Mouse (Mus musculus) lung, postnatal 0 days (tissue): Measurements from ENCODE around the gene Olfr324. TPM values are rescaled to one million over a fixed set of nuclear protein-coding genes. Genes with fewer than 3 reads are reported as not detected.

Experiments
- ATAC-seq: fragments of 200-750 bp; cut with Nextera tagmentation; 2 replicates; pipeline ENCODE4 v1.8.0; 2017; ENCODE audit warnings: moderate library complexity
- DNase-seq: peaks from one replicate; pipeline ENCODE4 v3.0.0-alpha.2; 2016; ENCODE audit warnings: low spot score
- H3K27ac ChIP-seq: fragments of 300-500 bp; sonication (generic); 2 replicates; pipeline ENCODE4 v1.5.1; 2014; ENCODE audit warnings: antibody characterized with exemption, mild to moderate bottlenecking, low read length, mixed read lengths
- H3K27me3 ChIP-seq: fragments of 300-500 bp; sonication (generic); replicated peaks from 2 replicates; pipeline ENCODE4 v1.6.1; 2014; ENCODE audit warnings: low read length, mixed read lengths; ENCODE audit not compliant: insufficient read depth
- H3K36me3 ChIP-seq: fragments of 300-500 bp; sonication (generic); 2 replicates; pipeline ENCODE4 v1.6.1; 2014; ENCODE audit warnings: low read length, mixed read lengths; ENCODE audit not compliant: insufficient read depth
- H3K4me1 ChIP-seq: fragments of 300-500 bp; sonication (generic); 2 replicates; pipeline ENCODE4 v1.6.1; 2014; ENCODE audit warnings: antibody characterized with exemption, low read depth, low read length, mixed read lengths; ENCODE audit not compliant: insufficient read depth
- H3K4me2 ChIP-seq: fragments of 300-500 bp; sonication (generic); replicated peaks from 2 replicates; pipeline ENCODE4 v1.6.1; 2014; ENCODE audit warnings: low read depth, mild to moderate bottlenecking, low read length, moderate library complexity, mixed read lengths
- H3K4me3 ChIP-seq: fragments of 300-500 bp; sonication (generic); 2 replicates; pipeline ENCODE4 v1.5.1; 2014; ENCODE audit warnings: low read depth, low read length
- H3K9ac ChIP-seq: fragments of 300-500 bp; sonication (generic); replicated peaks from 2 replicates; pipeline ENCODE4 v1.6.1; 2014; ENCODE audit warnings: low read depth, mild to moderate bottlenecking
- H3K9me3 ChIP-seq: fragments of 300-500 bp; sonication (generic); 2 replicates; pipeline ENCODE4 v1.6.1; 2016; ENCODE audit warnings: low read length, mixed read lengths
- CTCF ChIP-seq: IDR thresholded peaks from 2 replicates; pipeline ENCODE4 v1.5.1; 2016; ENCODE audit warnings: antibody characterized with exemption, mild to moderate bottlenecking
- EP300 ChIP-seq: IDR thresholded peaks from 2 replicates; pipeline ENCODE4 v1.6.1; 2016; ENCODE audit warnings: antibody characterized with exemption, mild to moderate bottlenecking, control low read depth
- WGBS: fragments of 180-500 bp; shearing (Covaris S2); extraction: QIAGEN DNeasy Blood & Tissue Kit; methylation state at CpG from one replicate; pipeline ENCODE4 v1.1.7; 2014; 5-methylcytosine and 5-hydroxymethylcytosine counted together
- polyA plus RNA-seq: library from polyadenylated mRNA; unstranded; fragments of >200 nt; fragmentation: Nextera tagmentation; extraction: Ambion mirVana; gene quantifications from 2 replicates; pipeline ENCODE4 v1.2.1, GENCODE M21; 2015

The Olfr324 gene
- polyA plus RNA-seq = not detected in 2 replicates

GRCm38 (mm10) chr11:58594814-58595213, at the start of gene Olfr324:
Olfr324 (plus strand) TSS chr11:58595114.
- Histone ChIP-seq H3K27me3 (no peaks in the 10 kb centered on the region), H3K4me2 (no peak within 1 kb of the TSS), H3K9me3 (no peaks in the 10 kb centered on the region), H3K4me3 (no peak within 1 kb of the TSS), H3K4me1 (no peaks in the 10 kb centered on the region), H3K36me3 (no peaks in the 10 kb centered on the region), H3K27ac (no peak within 1 kb of the TSS), H3K9ac (no peak within 1 kb of the TSS)
- no peak for TF ChIP-seq EP300
- TF ChIP-seq CTCF = no peak
- no peak for ATAC-seq
- DNase-seq = no peak
- WGBS = 75% methylated on average over 6 of the region's 6 CpGs

GRCm38 (mm10) chr11:58546322-58546721, 48.6 kb upstream of the Olfr324 start, which contains the start of gene Olfr329-ps:
Olfr329-ps (minus strand) TSS chr11:58546422.
- WGBS = 73% methylated on average over 5 of the region's 5 CpGs
- Histone ChIP-seq H3K4me1 (no peaks in the 10 kb centered on the region), H3K36me3 (no peaks in the 10 kb centered on the region), H3K4me2 (no peak within 1 kb of the TSS), H3K27me3 (no peaks in the 10 kb centered on the region), H3K9ac (no peak within 1 kb of the TSS), H3K4me3 (no peak within 1 kb of the TSS), H3K27ac (no peak within 1 kb of the TSS), H3K9me3 (no peaks in the 10 kb centered on the region)
- ATAC-seq (no peak), DNase-seq (no peak)
- no peak for TF ChIP-seq CTCF
- no peak for TF ChIP-seq EP300

- Histone ChIP-seq H3K4me3 (no peak within 1 kb of the TSS), H3K4me2 (no peak within 1 kb of the TSS), H3K27me3 (no peaks in the 10 kb centered on the region), H3K9ac (no peak within 1 kb of the TSS), H3K27ac (no peak within 1 kb of the TSS), H3K9me3 (no peaks in the 10 kb centered on the region), H3K4me1 (no peaks in the 10 kb centered on the region), H3K36me3 (no peaks in the 10 kb centered on the region)
- ATAC-seq (no peak), DNase-seq (no peak)
- 77% methylated on average over 1 of the region's 1 CpGs for WGBS
- TF ChIP-seq CTCF (no peak), EP300 (no peak)
Measured at GRCm38 (mm10) chr11:58555536-58555935, 39.4 kb upstream of the Olfr324 start, which contains the start of gene Olfr328. Olfr328 (minus strand) TSS chr11:58555636.

GRCm38 (mm10) chr11:58570405-58570804, 24.5 kb upstream of the Olfr324 start, which contains the start of gene Olfr224:
Olfr224 (minus strand) TSS chr11:58570553.
- ATAC-seq (no peak), DNase-seq (no peak)
- H3K9ac ChIP-seq = no peak within 1 kb of the TSS
- no peaks in the 10 kb centered on the region for H3K9me3 ChIP-seq
- H3K4me3 ChIP-seq = no peak within 1 kb of the TSS
- no peak within 1 kb of the TSS for H3K27ac ChIP-seq
- H3K4me2 ChIP-seq = no peak within 1 kb of the TSS
- H3K27me3 ChIP-seq = no peaks in the 10 kb centered on the region
- TF ChIP-seq CTCF (no peak), EP300 (no peak)
- H3K4me1 ChIP-seq = no peaks in the 10 kb centered on the region
- no peaks in the 10 kb centered on the region for H3K36me3 ChIP-seq
- 60% methylated on average over 5 of the region's 5 CpGs for WGBS

GRCm38 (mm10) chr11:58577430-58577829, 17.5 kb upstream of the Olfr324 start, which contains the start of gene Olfr325:
Olfr325 (plus strand) TSS chr11:58577730.
- H3K4me2 ChIP-seq = no peak within 1 kb of the TSS
- no peak within 1 kb of the TSS for H3K9ac ChIP-seq
- no peak for ATAC-seq
- H3K27ac ChIP-seq = no peak within 1 kb of the TSS
- no peaks in the 10 kb centered on the region for H3K9me3 ChIP-seq
- TF ChIP-seq EP300 = no peak
- no peak for TF ChIP-seq CTCF
- DNase-seq = no peak
- no peaks in the 10 kb centered on the region for H3K27me3 ChIP-seq
- WGBS = 66% methylated on average over 1 of the region's 1 CpGs
- H3K4me1 ChIP-seq = no peaks in the 10 kb centered on the region
- H3K36me3 ChIP-seq = no peaks in the 10 kb centered on the region
- no peak within 1 kb of the TSS for H3K4me3 ChIP-seq

GRCm38 (mm10) chr11:58578636-58579035, 16.3 kb upstream of the Olfr324 start:
- no peak for TF ChIP-seq CTCF
- no peak for TF ChIP-seq EP300

More at GRCm38 (mm10) chr11:58578636-58579035, 16.3 kb upstream of the Olfr324 start:
- no peak overlapping the region for H3K9ac ChIP-seq
- H3K4me2 ChIP-seq = no peak overlapping the region
- H3K9me3 ChIP-seq = no peaks in the 10 kb centered on the region
- no peaks in the 10 kb centered on the region for H3K4me1 ChIP-seq
- 72% methylated on average over 8 of the region's 8 CpGs for WGBS
- DNase-seq (no peak), ATAC-seq (no peak)
- H3K27ac ChIP-seq = no peak overlapping the region
- no peaks in the 10 kb centered on the region for H3K27me3 ChIP-seq
- no peak overlapping the region for H3K4me3 ChIP-seq
- H3K36me3 ChIP-seq = no peaks in the 10 kb centered on the region
